Mouse (Mus musculus): ENCODE data around the gene Cyp4a29.
"Not testable (repeated sequence)": the region's sequence is repeated elsewhere in the genome, so short reads cannot be mapped to it uniquely, and the experiment has no call there.

Gene Cyp4a29

DNA sequence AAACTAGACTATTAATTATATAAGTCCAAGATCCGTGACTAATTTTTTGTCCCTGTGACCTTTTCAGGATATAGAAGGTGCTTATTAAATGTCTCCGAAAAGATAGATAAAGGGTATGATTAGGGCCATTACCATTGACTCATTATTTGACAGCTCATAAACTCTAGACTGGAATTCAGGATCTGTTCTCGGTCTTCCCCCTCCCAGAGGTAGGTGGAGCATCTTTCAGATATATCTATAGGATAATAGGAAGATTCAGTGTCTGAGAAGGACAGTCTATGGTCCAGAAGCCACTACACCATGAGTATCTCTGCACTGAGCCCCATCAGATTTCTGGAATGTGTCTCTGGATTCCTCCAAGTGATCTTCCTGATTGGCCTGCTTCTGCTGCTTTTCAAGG, at the start of gene Cyp4a29:
Gene Cyp4a29 (plus strand): TSS at position 301 of the 400 bp plus-strand sequence.
- DNase-seq (ENCODE audit: low read depth), result no peak

DNA sequence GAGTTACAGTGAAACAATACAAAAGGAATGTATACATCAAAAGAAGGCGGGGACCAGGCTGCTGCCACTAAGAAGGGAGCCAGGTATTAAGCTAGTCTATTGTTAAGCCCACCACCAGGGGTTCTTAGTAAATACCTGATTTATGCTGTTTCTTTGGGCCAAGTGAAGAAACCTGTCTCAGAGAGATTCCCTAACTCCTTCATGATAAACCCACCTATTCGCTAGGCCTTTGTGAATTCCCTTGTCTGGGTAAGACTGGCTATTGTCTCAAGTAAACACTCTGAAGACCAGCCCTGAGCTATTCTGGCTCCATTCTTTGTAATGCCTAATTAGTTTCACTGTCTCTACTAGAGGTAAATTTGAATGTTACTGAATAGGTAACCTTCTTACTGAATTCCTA, 9.0 kb upstream of the Cyp4a29 start:
- DNase-seq (ENCODE audit: low read depth), result not testable (repeated sequence)

DNA sequence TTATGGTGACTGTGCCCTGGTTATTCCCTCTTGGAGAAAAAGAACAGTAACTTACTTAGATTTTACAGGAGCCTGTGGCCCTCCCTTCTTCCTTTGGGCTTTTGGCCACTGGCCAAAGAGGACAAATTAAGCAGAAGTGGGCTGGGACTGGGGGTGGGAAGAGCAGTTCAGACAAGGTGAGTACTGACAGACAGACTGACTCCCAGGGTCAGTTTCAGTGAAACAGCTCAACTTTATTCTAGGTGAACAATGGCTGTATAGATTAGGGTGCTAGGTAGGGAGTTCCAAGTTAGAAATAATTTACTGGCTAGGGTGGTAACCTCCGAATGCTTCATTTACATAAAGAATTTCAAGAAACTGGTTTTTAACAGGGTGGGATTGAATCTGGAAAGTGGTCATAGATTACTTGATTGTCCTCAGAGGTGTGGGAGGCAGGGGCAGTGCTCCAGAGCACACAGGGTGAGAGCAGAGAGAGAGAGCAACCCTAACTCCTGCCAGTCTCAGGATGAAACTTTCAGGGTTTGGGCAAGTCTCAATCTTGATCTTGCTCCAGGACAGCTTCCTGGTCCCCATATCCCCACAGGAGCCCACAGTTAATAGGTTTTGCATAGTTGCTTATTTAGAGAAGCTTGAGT, 5.3 kb upstream of the Cyp4a29 start:
- DNase-seq (ENCODE audit: low read depth), result no peak

DNA sequence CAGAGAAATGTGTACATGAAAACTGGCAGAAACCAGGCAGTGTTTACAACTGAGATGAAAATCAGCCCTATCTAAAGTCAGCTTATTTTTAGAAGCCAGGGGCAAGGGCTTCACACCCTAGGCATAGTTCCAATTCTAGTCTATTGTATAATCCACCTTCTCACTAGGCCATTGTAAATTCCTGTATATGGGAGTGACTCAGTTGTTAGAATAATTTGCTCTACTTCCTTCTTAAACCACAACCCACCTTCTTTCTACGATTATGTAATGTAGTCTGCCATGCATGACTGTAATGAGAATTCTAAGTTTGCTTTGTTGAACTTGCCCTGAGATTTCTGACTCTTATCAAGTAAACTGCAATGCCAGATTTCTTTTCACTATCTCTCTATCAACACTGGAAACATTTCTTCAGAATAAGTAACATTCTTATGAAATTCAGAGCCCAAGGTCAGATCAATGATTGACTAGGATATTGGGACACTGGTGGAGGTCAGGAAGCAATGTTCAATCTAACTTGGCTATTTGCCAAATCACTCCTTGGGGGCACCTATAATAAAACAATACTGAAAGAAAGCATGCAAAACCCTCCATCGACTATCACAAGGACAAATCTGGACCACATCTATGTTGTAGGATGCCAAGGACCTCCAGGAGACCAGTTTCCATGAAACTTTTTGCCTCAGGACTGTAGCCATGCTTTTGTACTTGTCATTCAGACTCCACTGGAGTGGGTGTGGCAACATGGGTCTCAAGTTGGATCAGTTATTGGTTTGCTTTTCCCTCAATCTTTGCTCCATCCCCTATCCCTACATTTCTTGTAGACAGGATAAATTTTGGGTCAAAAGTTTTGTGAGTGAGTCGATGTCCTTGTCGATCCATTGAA, 23.0 kb downstream of the Cyp4a29 start:
- DNase-seq (ENCODE audit: low read depth), result not testable (repeated sequence)

DNA sequence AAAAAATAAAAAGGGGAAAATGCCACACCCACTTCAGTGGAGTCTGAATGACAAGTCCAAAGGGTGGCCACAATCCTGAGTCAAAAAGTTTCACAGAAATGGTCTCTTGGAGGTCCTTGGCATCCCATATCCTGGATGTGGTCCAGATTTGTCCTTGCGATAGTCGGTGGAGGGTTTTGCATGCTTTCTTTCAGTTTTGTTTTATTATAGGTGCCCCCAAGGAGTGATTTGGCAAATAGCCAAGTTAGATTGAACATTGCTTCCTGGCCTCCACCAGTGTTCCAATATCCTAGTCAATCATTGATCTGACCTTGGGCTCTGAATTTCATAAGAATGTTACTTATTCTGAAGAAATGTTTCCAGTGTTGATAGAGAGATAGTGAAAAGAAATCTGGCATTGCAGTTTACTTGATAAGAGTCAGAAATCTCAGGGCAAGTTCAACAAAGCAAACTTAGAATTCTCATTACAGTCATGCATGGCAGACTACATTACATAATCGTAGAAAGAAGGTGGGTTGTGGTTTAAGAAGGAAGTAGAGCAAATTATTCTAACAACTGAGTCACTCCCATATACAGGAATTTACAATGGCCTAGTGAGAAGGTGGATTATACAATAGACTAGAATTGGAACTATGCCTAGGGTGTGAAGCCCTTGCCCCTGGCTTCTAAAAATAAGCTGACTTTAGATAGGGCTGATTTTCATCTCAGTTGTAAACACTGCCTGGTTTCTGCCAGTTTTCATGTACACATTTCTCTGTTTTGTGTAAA, 36.5 kb downstream of the Cyp4a29 start:
- not testable (repeated sequence) for DNase-seq (ENCODE audit: low read depth)

DNA sequence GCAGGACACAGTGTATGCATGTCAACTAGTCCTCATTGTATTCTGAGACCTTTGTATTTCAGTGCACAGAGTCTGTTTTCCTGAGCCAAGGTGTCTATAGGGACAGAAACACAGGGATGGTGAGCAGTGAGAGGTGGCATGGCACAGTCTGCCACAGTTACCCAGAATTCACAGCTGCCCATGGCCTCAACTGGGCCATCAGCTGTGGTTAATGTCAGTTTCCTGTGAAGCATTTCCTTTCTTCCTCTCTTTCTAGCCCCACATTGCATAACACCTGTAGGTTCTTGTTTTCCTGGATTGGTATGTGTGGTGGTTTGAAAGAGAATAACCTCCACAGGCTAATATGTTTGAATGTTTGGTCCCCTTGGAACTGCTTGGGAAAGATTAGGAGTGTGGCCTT, 38.5 kb downstream of the Cyp4a29 start:
- DNase-seq (ENCODE audit: low read depth), result no peak

DNA sequence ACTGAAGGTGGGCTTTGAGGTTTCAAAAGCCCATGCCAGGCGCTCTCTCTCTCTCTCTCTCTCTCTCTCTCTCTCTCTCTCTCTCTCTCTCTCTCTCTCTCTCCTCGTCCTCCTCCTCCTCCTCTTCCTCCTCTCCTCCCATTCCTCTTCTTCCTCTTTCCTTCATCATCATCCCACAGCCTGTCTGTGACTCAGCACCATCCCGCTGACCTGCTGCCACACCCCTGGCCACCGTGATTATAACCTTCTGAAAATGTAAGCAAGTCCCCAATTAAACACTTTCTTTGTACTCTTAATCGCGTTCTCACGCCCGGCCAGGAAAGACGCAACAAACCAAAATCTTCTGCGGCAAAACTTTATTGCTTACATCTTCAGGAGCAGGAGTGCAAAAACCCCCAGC, 38.9 kb downstream of the Cyp4a29 start:
- DNase-seq (ENCODE audit: low read depth), result not testable (repeated sequence)

DNA sequence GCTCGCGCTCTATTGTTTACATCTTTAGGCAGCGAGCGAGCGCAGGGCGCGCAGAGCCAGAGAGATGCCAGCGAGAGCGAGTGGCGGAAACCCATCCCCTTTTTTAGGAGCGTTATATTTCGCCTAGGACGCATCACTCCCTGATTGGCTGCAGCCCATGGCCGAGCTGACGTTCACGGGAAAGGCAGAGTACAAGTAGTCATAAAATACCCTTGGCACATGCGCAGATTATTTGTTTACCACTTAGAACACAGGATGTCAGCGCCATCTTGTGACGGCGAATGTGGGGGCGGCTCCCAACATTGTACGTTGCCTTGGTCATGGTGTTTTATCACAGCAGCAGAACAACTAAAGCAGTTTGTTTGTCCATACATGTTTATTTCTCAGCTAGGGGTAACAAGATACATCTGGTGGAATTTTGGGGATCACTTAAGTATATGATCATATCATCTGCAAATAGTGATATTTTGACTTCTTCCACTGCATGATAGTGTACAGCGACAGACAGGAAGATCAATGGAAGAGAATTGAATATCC, 39.4 kb downstream of the Cyp4a29 start:
- DNase-seq (ENCODE audit: low read depth), result not testable (repeated sequence)

DNA sequence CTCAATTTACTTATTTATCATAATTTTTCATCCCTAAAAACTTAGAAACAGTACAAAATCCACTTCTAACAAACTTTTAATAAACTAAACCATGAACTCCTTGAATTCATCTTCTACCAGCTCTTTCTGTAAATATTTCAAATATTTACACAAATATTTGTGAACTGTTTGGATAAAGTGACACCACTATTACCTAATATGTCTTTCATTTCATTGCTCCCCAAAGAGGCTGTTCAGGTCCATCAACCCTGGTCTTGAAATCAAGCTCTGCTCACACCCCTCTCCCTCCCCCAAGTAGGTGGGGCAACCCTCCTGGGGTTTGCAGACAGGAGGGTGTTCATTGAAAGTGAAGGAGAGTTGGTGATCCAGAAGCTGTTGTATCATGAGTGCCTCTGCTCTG, 56.9 kb downstream of the Cyp4a29 start, which contains the start of gene Cyp4a12a:
Gene Cyp4a12a (plus strand): TSS at position 301 of the 400 bp plus-strand sequence.
- DNase-seq (ENCODE audit: low read depth), result not testable (repeated sequence)

Data from c-Kit-positive CD71-positive TER-119-negative erythroid progenitor cells, embryonic 14.5 days (primary cell).